Mouse (Mus musculus) adrenal gland, adult 18-20 months (tissue): ENCODE data around the gene Olfr1308. TPM values are rescaled to one million over a fixed set of nuclear protein-coding genes. Genes with fewer than 3 reads are reported as not detected.

Source experiments
- DNase-seq, 2 experiments: peaks; one replicate each; pipeline ENCODE4 v3.0.0; 2021 to 2022; ENCODE audit warnings: low spot score in 2 of 2
- long read RNA-seq, 2 experiments: library from polyadenylated mRNA; stranded (forward); transcript quantifications; one replicate each; pipeline ENCODE4 v2.0.0; 2021
- total RNA-seq, 2 experiments: library from RNA; stranded (reverse); gene quantifications; 1 replicate in 1 of 2; 2 replicates in 1 of 2; pipeline ENCODE4 v1.2.3; 2021

The Olfr1308 gene
- not detected for total RNA-seq
- long read RNA-seq, experiment 1 = 0 reads
- long read RNA-seq, experiment 2 = 0 reads

- DNase-seq = no peak
These were observed at the start of gene Olfr1308 for GRCm38 (mm10) chr2:111964844-111965243. Olfr1308 (minus strand) TSS chr2:111964944.

- DNase-seq = no peak
These were observed 47.9 kb upstream of the Olfr1308 start, which contains the start of gene Olfr1310 for GRCm38 (mm10) chr2:112012608-112013007. Olfr1310 (minus strand) TSS chr2:112012708.

- no peak for DNase-seq
These were observed 25.4 kb upstream of the Olfr1308 start, which contains the start of gene Olfr1309 for GRCm38 (mm10) chr2:111990181-111990580. Olfr1309 (minus strand) TSS chr2:111990281.

- no peak for DNase-seq
These were observed 15.4 kb downstream of the Olfr1308 start, which contains the start of gene Olfr1307 for GRCm38 (mm10) chr2:111949340-111949739. Olfr1307 (minus strand) TSS chr2:111949440.

GRCm38 (mm10) chr2:111916171-111916570 is 48.6 kb downstream of the Olfr1308 start, which contains the start of gene Olfr1306:
Olfr1306 (minus strand) TSS chr2:111916271.
- no peak for DNase-seq

Other genes with a start within 250 kb of the Olfr1308 start
- gene Olfr1301, start 213.9 kb downstream of the Olfr1308 start, total RNA-seq = not detected
- gene Olfr1302, start 187.5 kb downstream of the Olfr1308 start, total RNA-seq = not detected
- not detected for gene Olfr1303, start 144.6 kb downstream of the Olfr1308 start, total RNA-seq
- not detected for gene Olfr1305, start 87.8 kb downstream of the Olfr1308 start, total RNA-seq
- not detected for gene Olfr1306, start 48.7 kb downstream of the Olfr1308 start, total RNA-seq
- not detected for gene Olfr1307, start 15.5 kb downstream of the Olfr1308 start, total RNA-seq
- not detected for gene Olfr1309, start 25.3 kb upstream of the Olfr1308 start, total RNA-seq
- not detected for gene Olfr1310, start 47.8 kb upstream of the Olfr1308 start, total RNA-seq
- gene Olfr1311, start 59.5 kb upstream of the Olfr1308 start, total RNA-seq = not detected
- gene Olfr1312, start 85.3 kb upstream of the Olfr1308 start, total RNA-seq = not detected
- not detected for gene Olfr1313, start 112.9 kb upstream of the Olfr1308 start, total RNA-seq
- not detected for gene Olfr1314, start 131.8 kb upstream of the Olfr1308 start, total RNA-seq
- gene Olfr1315-ps1, start 150.5 kb upstream of the Olfr1308 start, total RNA-seq = not detected
- gene Olfr1316, start 170.0 kb upstream of the Olfr1308 start, total RNA-seq = not detected
- gene Olfr1317, start 175.4 kb upstream of the Olfr1308 start, total RNA-seq = not detected
- not detected for gene Olfr1318, start 189.3 kb upstream of the Olfr1308 start, total RNA-seq